Mouse (Mus musculus) frontal cortex, postnatal 10 days (tissue): Measurements from ENCODE around the gene Klhl32.
"Not testable (repeated sequence)": the region's sequence is repeated elsewhere in the genome, so short reads cannot be mapped to it uniquely, and the experiment has no call there.

Source experiments
- DNase-seq, 2 experiments: peaks; one replicate each; pipeline ENCODE4 v3.0.0; 2022; ENCODE audit warnings: low spot score in 2 of 2, mixed read lengths in 1 of 2

The Klhl32 gene

GRCm38 (mm10) chr4:24850401-24851325 lies at the start of gene Klhl32:
TSS of gene Klhl32 (minus strand) at chr4:24851124.
- peak; percentile 71 to 84 for DNase-seq

DNA sequence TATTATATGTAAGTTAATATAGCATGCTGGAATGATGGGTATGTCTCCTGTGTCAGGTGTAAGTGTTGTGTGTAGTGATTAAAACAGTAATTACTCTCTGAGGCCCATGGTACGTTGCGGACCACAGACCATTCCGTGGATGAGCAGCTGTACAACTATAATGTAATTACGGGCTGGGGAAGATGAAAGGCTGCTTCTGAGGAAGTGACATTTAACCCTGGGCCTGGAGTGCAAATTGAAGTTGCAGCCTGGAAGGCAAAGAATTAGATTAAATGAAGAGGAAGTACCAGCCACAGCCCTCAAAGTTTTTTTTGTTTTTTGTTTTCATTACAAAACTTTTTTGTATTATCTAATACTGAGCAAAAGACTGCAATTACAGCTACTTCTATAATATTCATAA lies 48.2 kb upstream of the Klhl32 start:
- no peak for DNase-seq

DNA sequence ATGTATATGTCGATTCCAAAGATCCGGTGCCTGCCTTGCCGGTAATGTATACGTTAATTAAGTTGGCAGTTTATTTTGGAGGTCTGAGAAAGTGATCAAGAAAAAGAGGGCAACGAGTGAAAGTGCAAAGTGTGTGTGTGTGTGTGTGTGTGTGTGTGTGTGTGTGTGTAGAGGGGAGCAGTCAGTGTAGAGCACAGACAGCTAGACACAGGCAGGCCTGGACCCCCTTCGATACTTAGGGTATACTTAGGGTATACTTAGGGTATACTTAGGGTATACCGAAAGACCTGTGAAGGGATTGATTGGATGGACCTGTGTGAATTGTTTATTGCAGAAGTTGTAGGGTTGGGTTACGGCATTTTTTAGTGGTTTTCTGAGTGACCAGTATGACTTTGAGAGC lies 47.7 kb upstream of the Klhl32 start:
- DNase-seq: no peak

DNA sequence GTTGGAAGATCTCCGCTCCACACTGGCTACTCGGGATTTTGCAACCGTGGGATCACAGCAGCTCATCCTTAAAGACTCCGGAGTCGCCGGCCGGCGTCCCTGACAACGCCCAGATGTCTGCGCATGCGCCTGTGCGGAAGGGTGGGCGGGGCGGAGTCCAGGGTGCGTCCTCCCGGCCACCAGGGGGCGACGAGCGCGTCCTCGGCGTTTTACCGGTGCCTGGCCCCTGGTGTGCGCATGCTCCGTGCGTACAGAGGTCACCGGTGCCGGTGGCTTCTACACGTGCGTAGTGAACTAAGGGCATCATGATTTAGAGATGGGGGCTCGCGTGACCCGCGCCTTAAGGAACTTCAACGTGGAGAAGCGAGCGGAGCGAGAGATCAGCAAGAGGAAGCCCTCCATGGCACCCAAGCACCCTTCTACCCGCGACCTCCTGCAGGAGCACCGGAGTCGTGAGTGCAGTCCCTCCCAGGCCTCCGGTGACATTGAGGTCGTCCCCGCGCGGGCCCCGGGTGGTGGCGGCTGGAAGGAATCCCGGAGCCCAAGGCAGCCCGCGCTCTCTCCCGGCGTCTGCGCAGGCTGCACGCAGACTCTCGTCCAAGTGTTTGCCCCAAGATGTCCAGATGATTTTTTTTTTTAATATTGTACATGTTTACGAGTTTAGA lies 47.1 kb upstream of the Klhl32 start, which contains the start of gene Ndufaf4:
Gene Ndufaf4, plus strand, starts transcription at position 233 of the 665 bp plus-strand sequence.
- peak; percentile 92 to 98 for DNase-seq

- no peak for DNase-seq
Measured at GRCm38 (mm10) chr4:24897351-24897750, 46.4 kb upstream of the Klhl32 start.

DNA sequence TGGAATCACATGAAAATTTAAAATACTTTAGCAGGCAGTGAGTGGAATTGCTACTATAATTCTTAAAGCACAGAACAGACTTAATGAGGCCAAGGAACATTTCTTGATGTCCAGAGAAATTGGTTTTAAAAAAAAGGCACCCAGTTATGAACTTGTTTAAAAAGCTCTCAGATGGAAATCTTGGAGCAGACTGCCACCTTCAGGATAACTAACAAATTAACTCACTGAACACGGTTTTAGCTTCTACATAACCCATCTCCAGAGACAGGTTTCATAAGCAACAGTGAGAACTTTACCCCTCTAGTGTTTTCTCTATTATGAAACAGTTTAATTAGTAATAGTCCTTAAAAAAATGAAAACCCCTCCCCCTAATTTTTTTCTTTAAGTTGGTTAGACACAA lies 45.9 kb upstream of the Klhl32 start:
- no peak for DNase-seq

- no peak for DNase-seq
Measured at GRCm38 (mm10) chr4:24894625-24895024, 43.7 kb upstream of the Klhl32 start.

DNA sequence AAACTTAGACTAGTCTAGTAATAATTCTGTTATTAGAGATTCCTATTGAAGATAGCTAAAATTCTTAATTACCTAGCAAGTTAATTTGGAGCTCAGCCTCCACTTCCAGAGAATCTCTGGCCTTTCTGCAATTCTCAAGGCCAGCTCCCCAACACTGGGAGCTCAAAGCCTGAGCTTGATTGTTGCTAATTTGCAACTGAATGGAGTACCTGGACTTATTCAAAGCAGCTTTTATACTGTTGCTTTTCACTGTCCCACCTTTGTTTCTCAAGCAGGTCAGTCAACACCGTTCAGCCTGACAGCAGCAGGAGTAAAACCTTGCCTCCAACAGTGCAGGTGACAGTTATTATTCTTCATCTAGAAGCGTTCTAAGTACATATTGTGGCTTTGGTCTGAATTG lies 41.4 kb upstream of the Klhl32 start:
- DNase-seq: not testable (repeated sequence)

- not testable (repeated sequence) for DNase-seq
Measured at GRCm38 (mm10) chr4:24889386-24889785, 38.5 kb upstream of the Klhl32 start.

DNA sequence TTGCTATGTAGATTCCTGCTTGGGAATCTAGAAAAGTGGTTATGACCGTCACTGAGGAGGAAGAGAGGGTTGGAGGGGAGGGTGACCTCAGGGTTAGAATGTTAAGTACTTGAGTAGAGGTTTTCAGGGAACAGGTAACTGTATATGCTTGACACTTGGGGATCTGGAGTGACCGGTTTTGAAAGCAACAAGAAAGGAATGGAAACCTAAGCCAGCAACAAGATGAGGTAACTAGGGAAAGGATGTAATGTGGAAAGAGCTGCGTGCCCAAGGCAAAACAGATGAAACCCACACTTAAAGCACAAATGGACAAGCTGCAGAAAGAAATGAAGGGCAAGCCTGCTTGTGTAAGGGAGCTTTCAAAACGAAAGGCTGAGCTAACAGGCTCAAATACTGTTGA lies 18.3 kb upstream of the Klhl32 start:
- no peak for DNase-seq

- DNase-seq: no peak
Measured at GRCm38 (mm10) chr4:24865691-24866090, 14.8 kb upstream of the Klhl32 start.

- no peak for DNase-seq
Measured at GRCm38 (mm10) chr4:24847406-24847805, 3.5 kb downstream of the Klhl32 start.

GRCm38 (mm10) chr4:24845546-24845945 lies 5.4 kb downstream of the Klhl32 start:
- DNase-seq: no peak

GRCm38 (mm10) chr4:24838567-24838966 lies 12.4 kb downstream of the Klhl32 start:
- no peak for DNase-seq

DNA sequence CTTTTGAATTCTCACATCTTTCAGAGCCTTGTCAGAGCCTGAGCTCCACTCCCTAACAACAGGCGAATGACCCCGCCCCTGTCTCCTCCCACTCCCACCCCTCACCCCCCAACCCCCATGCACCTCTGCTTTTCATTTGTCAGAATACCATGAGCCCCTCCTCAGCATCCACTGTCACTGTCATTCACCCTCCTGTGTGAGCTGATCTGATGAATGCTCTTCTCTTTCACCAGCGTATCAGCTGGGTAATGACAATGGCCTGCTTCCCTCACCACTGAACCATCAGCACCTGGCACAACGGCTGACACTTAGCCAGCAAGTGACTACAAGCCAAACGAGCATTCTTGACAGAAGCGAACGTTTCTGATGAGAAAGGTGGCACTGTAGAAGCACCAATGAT lies 15.4 kb downstream of the Klhl32 start:
- DNase-seq: no peak

- no peak for DNase-seq
Measured at GRCm38 (mm10) chr4:24808316-24808715, 42.6 kb downstream of the Klhl32 start.

DNA sequence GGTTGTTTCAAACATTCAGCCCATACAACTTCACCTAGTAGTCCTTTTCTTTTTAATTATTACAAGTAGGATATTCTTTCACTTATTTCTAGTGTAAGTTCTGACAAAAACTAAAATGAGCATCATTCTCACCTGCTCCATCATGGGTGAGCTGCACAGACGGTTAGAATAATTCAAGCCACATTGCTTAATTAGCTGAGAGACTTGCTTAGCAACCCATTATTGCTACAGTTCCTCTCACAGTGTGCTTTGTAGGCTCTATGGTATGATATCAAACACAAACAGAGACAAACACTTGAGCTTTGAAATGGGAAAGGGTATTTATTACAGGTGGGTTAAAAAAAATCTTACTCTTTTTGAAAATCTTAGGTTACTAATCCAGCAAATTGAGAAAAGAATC lies 49.0 kb downstream of the Klhl32 start:
- DNase-seq: no peak

DNA sequence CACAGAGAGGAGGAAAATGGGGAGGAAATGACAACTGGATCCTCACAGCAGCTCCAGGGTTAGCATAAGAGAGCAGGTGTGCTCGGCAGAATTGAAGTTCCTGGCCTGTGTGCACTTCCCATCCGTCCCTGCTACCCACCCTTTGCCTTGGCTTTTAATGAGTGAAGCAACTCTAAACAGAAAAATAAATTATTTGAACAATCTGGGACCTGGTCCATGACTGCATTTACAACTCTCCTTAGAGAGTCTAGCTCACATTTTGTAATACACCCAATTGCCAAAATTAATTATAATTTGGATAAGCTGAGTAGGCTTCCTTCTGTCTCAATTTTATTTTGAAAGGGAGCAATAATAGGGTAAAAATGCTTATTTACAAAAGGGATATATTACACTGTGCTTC lies 49.6 kb downstream of the Klhl32 start:
- DNase-seq: no peak

DNA sequence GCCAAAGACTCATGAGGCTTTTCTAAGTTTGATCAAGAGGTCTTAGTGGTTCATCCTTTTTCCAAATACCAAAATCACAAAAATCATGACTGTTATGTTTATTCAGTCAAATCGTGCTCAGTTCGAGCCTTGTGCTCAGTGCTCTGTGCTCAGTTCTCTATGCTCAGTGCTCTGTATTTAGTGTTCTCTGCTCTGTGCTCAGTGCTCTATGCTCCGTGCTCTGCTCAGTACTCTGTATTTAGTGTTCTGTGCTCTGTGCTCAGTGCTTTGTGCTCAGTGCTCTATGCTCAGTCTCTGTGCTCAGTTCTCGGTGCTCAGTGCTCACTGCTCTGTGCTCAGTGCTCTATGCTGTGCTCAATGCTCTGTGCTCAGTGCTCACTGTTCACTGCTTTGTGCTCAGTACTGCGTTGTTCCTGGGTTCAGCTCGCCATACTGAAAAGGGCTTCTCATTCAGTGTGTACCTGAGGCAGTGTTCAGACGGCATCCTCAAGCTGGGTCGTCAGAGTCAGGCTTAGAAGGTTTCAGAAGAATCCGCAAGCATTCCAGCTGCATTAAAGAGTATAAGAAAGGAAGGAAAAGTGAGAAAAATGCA lies 50.5 kb downstream of the Klhl32 start:
- no peak for DNase-seq

- DNase-seq: peak in 1 of 2 experiments; percentile 27
Measured at GRCm38 (mm10) chr4:24799037-24799436, 51.9 kb downstream of the Klhl32 start.

DNA sequence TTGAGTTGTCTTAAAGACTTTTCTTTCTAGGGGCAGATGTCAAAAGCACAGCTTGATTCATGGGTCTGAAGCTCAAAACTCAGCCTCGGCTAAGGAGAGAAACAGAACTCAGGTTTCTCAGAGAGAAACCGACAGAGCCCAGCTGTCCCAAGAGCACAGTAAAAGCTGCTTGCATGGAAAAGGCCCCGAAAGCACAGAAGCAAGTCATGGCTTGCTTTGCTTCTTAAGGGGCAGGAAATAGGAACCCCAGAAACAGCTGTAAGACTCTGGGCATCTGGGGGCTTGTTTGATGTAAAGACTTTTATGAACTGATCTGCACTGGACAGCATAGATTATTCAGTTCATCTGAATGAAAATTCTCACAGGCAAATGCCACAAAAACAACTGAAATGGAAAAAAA lies 53.1 kb downstream of the Klhl32 start:
- no peak for DNase-seq

- DNase-seq: no peak
Measured at GRCm38 (mm10) chr4:24797280-24797679, 53.6 kb downstream of the Klhl32 start.

DNA sequence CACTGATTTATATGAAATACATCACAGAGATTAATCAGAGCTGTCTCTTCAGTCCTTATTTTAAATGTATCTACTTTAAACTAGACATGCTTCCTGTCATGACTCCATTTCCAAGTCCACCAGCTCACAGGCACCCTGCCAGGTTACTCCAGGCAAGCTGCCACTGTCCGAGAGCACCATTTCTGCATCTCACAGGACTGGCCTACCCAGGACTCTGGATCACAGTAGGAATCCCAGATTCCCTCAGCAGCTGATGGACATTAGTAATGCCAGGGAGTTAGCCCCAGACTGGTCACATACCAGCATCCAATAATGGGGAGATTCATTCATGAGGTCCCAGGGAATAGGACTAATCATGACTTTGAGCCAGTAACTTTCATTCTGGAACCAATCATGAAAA lies 54.7 kb downstream of the Klhl32 start:
- no peak for DNase-seq
